Comparison of ENCODE assay signal across 8 mouse cellular contexts in the genomic region with DNA sequence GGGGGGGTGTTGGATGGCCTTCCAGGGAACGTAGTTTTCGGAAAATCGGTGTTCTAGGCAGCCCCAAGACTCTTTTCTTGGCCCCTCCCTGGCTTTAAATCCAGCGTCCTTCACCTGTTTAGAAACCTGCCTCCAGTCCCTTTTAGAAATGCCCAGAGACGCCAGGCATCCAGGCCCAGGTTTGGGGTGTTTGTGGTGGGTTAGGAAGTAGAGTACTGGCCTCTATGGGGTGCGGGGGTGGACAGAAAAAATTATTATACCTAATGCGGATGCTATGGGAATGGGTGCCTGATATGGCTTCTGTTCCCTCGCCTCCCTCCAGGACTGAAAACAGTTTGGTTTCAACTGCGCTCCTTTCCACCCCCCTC. TPM values are rescaled to one million over a fixed set of nuclear protein-coding genes. Genes with fewer than 3 reads are reported as not detected.
DNase-seq lines count a peak whose midpoint lies in the region; ATAC-seq lines count a peak whose summit lies in the region.

No protein-coding gene starts in this region.

- no peak for DNase-seq in kidney, postnatal 36 days
- no peak for DNase-seq in ovary, postnatal 36 days (ENCODE audit: low spot score)
- DNase-seq in thymus, postnatal 14 days: no peak
- no peak for DNase-seq in lung, postnatal 25 days (ENCODE audit: low spot score)

- H3K4me2 ChIP-seq in kidney, embryonic 16.5 days (replicated peaks; ENCODE audit: low read depth, low read length): peak overlapping the region; percentile 84
- H3K4me2 ChIP-seq in embryonic facial prominence, embryonic 13.5 days: peak overlapping the region; percentile 94
- H3K4me2 ChIP-seq in hindbrain, embryonic 16.5 days (ENCODE audit: low read length): peak overlapping the region; percentile 97
- H3K4me2 ChIP-seq in midbrain, embryonic 16.5 days (ENCODE audit: low read length): peak overlapping the region; percentile 91

- peaks cover 31% of the 10 kb centered on the region for H3K4me1 ChIP-seq in kidney, embryonic 16.5 days (ENCODE audit: insufficient read depth, low read length)
- H3K4me1 ChIP-seq in embryonic facial prominence, embryonic 13.5 days: peaks cover 33% of the 10 kb centered on the region
- H3K4me1 ChIP-seq in hindbrain, embryonic 16.5 days (ENCODE audit: control insufficient read depth, insufficient read depth, low read depth, low read length): peaks cover 12% of the 10 kb centered on the region
- H3K4me1 ChIP-seq in midbrain, embryonic 16.5 days (ENCODE audit: control insufficient read depth, insufficient read depth, low read length): peaks cover 17% of the 10 kb centered on the region

- no peak for ATAC-seq in kidney, embryonic 16.5 days (ENCODE audit: low FRiP score, low TSS enrichment)
- no peak for ATAC-seq in embryonic facial prominence, embryonic 13.5 days (ENCODE audit: insufficient number of reproducible peaks, insufficient read depth, low FRiP score, low TSS enrichment, low read depth)
- no peak for ATAC-seq in hindbrain, embryonic 16.5 days
- ATAC-seq in midbrain, embryonic 16.5 days: no peak

- H3K27ac ChIP-seq in kidney, embryonic 16.5 days (ENCODE audit: low read length): peak overlapping the region; percentile 91
- H3K27ac ChIP-seq in embryonic facial prominence, embryonic 13.5 days: peak overlapping the region; percentile 86; the same call in 1 of the 2 replicates
- peak overlapping the region; percentile 81 for H3K27ac ChIP-seq in hindbrain, embryonic 16.5 days (ENCODE audit: low read depth, low read length)
- H3K27ac ChIP-seq in midbrain, embryonic 16.5 days (ENCODE audit: low read length): peak overlapping the region; percentile 98

- peaks cover 8% of the 10 kb centered on the region; the same call in 1 of the 2 replicates for H3K27me3 ChIP-seq in kidney, embryonic 16.5 days (ENCODE audit: insufficient read depth, low read length)
- 0 out of 2 replicates have a peak, but pooled peaks cover 8% of the 10 kb centered on the region for H3K27me3 ChIP-seq in embryonic facial prominence, embryonic 13.5 days
- no peaks in the 10 kb centered on the region; the same call in 1 of the 2 replicates for H3K27me3 ChIP-seq in hindbrain, embryonic 16.5 days (replicated peaks; ENCODE audit: control insufficient read depth, insufficient read depth, low read length)
- H3K27me3 ChIP-seq in midbrain, embryonic 16.5 days (ENCODE audit: control insufficient read depth, insufficient read depth, low read depth, low read length): no peaks in the 10 kb centered on the region; the same call in 1 of the 2 replicates

- H3K4me3 ChIP-seq in kidney, embryonic 16.5 days (ENCODE audit: low read length): peak overlapping the region; percentile 74
- H3K4me3 ChIP-seq in embryonic facial prominence, embryonic 13.5 days: peak overlapping the region; percentile 73
- H3K4me3 ChIP-seq in hindbrain, embryonic 16.5 days (ENCODE audit: low read length): peak overlapping the region; percentile 75
- peak overlapping the region; percentile 85 for H3K4me3 ChIP-seq in midbrain, embryonic 16.5 days (ENCODE audit: low read depth, low read length)

- no peaks in the 10 kb centered on the region for H3K36me3 ChIP-seq in kidney, embryonic 16.5 days (ENCODE audit: insufficient read depth, low read length)
- no peaks in the 10 kb centered on the region for H3K36me3 ChIP-seq in embryonic facial prominence, embryonic 13.5 days
- H3K36me3 ChIP-seq in hindbrain, embryonic 16.5 days (ENCODE audit: control insufficient read depth, insufficient read depth, low read length): no peaks in the 10 kb centered on the region
- no peaks in the 10 kb centered on the region for H3K36me3 ChIP-seq in midbrain, embryonic 16.5 days (ENCODE audit: control insufficient read depth, insufficient read depth, low read length)

- H3K9me3 ChIP-seq in kidney, embryonic 16.5 days (ENCODE audit: low read length): no peaks in the 10 kb centered on the region
- H3K9me3 ChIP-seq in embryonic facial prominence, embryonic 13.5 days: no peaks in the 10 kb centered on the region
- no peaks in the 10 kb centered on the region for H3K9me3 ChIP-seq in hindbrain, embryonic 16.5 days (ENCODE audit: control insufficient read depth, low read length)
- H3K9me3 ChIP-seq in midbrain, embryonic 16.5 days (replicated peaks; ENCODE audit: control insufficient read depth, low read length, poor library complexity, severe bottlenecking): no peaks in the 10 kb centered on the region; the same call in 1 of the 2 replicates

- H3K9ac ChIP-seq in kidney, embryonic 16.5 days (replicated peaks; ENCODE audit: low read length): peak overlapping the region; percentile 81
- peak overlapping the region; percentile 90 for H3K9ac ChIP-seq in embryonic facial prominence, embryonic 13.5 days
- H3K9ac ChIP-seq in hindbrain, embryonic 16.5 days (ENCODE audit: low read depth, low read length): peak overlapping the region; percentile 95
- H3K9ac ChIP-seq in midbrain, embryonic 16.5 days (ENCODE audit: low read depth, low read length): peak overlapping the region; percentile 97

- WGBS in kidney, embryonic 16.5 days: 1% methylated on average over 9 of the region's 9 CpGs
- 3% methylated on average over 9 of the region's 9 CpGs for WGBS in embryonic facial prominence, embryonic 13.5 days
- 4% methylated on average over 9 of the region's 9 CpGs for WGBS in hindbrain, embryonic 16.5 days
- under 1% methylated on average over 9 of the region's 9 CpGs for WGBS in midbrain, embryonic 16.5 days

RNA-seq across cellular contexts. Expression of a gene that starts 41.2 kb away (rescaled TPM):
- polyA plus RNA-seq in kidney, embryonic 16.5 days (2015; fragmentation: Nextera tagmentation; extraction: Ambion mirVana): 39.7 and 43.8 TPM in 2 replicates
- 45.6 and 56.3 TPM in 2 replicates for polyA plus RNA-seq in embryonic facial prominence, embryonic 13.5 days (2015; fragmentation: Nextera tagmentation; extraction: Ambion mirVana)
- polyA plus RNA-seq in hindbrain, embryonic 16.5 days (2015; fragmentation: Nextera tagmentation; extraction: Ambion mirVana): 32.4 and 33.2 TPM in 2 replicates
- polyA plus RNA-seq in midbrain, embryonic 16.5 days (2015; fragmentation: Nextera tagmentation; extraction: Ambion mirVana): 41.4 and 53.4 TPM in 2 replicates
